Mouse (Mus musculus) lung, embryonic 16.5 days (tissue): ENCODE measurements at regions not wholly inside any gene's neighbourhood (a gene's known extent, or its start where the extent isn't known, plus 50 kb on each side); places are given as distances from the start of the nearest gene placed in this dataset.

Source experiments
- ATAC-seq: fragments of 200-750 bp; cut with Nextera tagmentation; 2 replicates; pipeline ENCODE4 v1.8.0; 2017; ENCODE audit warnings: low read depth, mild to moderate bottlenecking, moderate library complexity
- H3K27ac ChIP-seq: fragments of 300-500 bp; sonication (generic); 2 replicates; pipeline ENCODE4 v1.5.1; 2014; ENCODE audit warnings: mild to moderate bottlenecking, control low read depth, low read length
- H3K27me3 ChIP-seq: fragments of 300-500 bp; sonication (generic); 2 replicates; pipeline ENCODE4 v1.6.1; 2014; ENCODE audit warnings: low read depth, low read length, mixed read lengths; ENCODE audit not compliant: control insufficient read depth, insufficient read depth
- H3K36me3 ChIP-seq: fragments of 300-500 bp; sonication (generic); 2 replicates; pipeline ENCODE4 v1.6.1; 2014; ENCODE audit warnings: low read length; ENCODE audit not compliant: control insufficient read depth, insufficient read depth
- H3K4me1 ChIP-seq: fragments of 300-500 bp; sonication (generic); replicated peaks from 2 replicates; pipeline ENCODE4 v1.6.1; 2014; ENCODE audit warnings: low read length, mixed read lengths; ENCODE audit not compliant: control insufficient read depth, insufficient read depth
- H3K4me2 ChIP-seq: fragments of 300-500 bp; sonication (generic); 2 replicates; pipeline ENCODE4 v1.6.1; 2014; ENCODE audit warnings: low read depth, low read length, control low read depth
- H3K4me3 ChIP-seq: fragments of 300-500 bp; sonication (generic); 2 replicates; pipeline ENCODE4 v1.5.1; 2014; ENCODE audit warnings: mild to moderate bottlenecking, low read length, control low read depth
- H3K9ac ChIP-seq: fragments of 300-500 bp; sonication (generic); 2 replicates; pipeline ENCODE4 v1.6.1; 2014; ENCODE audit warnings: low read length, control low read depth
- H3K9me3 ChIP-seq: fragments of 300-500 bp; sonication (generic); 2 replicates; pipeline ENCODE4 v1.6.1; 2016; ENCODE audit warnings: low read length; ENCODE audit not compliant: control insufficient read depth
- WGBS: fragments of 180-500 bp; shearing (Covaris S2); extraction: QIAGEN DNeasy Blood & Tissue Kit; methylation state at CpG from one replicate; pipeline ENCODE4 v1.1.7; 2014; 5-methylcytosine and 5-hydroxymethylcytosine counted together

DNA sequence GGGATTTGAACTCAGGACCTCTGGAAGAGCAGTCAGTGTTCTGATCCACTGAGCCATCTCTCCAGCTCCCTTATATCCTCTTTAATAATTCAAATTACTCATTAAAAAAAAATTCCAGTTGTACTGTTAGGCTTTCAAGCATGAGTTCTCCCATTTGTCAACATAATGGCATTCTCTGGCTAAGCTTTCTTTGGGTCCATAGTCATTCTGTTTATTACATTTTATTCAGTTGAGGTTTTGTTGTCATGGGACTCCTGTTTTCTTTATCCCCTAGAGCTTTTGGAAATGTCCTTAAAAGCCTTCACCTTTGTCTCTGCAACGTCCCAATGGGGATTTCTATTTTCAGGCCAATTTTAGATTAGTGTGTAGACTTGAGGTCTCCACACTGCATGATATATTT is 440.7 kb upstream of the Slit2 start:
- Histone ChIP-seq H3K4me3 (no peak overlapping the region), H3K9ac (no peak overlapping the region), H3K9me3 (no peaks in the 10 kb centered on the region), H3K27ac (no peak overlapping the region), H3K27me3 (no peaks in the 10 kb centered on the region), H3K4me1 (no peaks in the 10 kb centered on the region), H3K36me3 (no peaks in the 10 kb centered on the region), H3K4me2 (no peak overlapping the region)
- WGBS, result 69% methylated on average over 1 of the region's 1 CpGs
- no peak for ATAC-seq

DNA sequence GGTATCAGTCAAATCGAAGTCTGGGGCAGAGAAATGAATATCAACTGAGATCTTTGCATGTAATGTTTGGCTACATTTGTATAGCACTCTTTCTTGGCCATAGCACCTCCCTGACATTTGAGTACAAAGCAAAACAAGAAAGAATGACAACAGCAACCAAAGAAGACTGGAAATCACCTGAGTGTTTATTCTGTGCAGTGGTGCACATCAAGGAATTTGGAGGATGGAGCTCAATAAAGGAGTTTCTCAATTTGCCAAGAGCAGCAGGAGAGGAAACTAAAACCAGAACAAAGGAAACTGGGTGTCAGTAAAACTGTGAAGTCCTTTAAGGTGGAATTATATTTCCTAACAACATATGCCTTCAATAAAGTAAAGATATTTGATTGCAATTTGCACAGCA is 426.2 kb upstream of the Slit2 start:
- Histone ChIP-seq H3K9me3 (no peaks in the 10 kb centered on the region), H3K36me3 (no peaks in the 10 kb centered on the region), H3K27me3 (no peaks in the 10 kb centered on the region), H3K4me1 (no peaks in the 10 kb centered on the region), H3K27ac (no peak overlapping the region), H3K4me3 (no peak overlapping the region), H3K9ac (no peak overlapping the region), H3K4me2 (no peak overlapping the region)
- 67% methylated on average over 1 of the region's 1 CpGs for WGBS
- no peak for ATAC-seq

DNA sequence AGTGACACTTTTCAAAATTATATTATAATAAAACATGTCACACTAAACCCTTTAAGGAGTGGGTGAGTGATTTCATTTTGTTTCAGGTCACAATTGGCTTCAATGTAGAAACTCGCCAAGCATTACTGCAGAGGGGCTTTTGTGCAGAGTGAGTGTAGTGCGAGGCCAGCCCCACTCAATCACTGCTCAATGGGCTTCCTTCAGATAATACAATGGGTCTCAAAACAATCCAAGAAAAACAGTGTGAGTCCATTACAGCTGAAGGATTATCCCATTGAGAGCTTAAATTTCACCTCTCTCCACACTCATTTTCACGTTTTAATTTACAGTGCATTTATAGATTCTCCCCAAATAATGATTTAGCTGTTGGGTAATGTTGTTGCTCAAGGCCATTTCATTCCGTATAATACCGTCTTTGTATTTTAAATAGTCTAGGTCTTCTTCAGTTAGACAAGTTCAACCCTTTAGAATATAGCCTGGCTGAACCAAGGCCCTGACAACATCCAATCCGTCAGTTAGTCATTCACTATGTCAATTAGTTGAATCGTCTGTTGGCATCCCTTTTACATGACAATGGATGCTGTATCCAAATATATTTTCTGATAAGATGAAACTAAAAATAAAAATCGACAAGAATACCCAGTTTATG is 425.7 kb upstream of the Slit2 start:
- H3K36me3 ChIP-seq, result no peaks in the 10 kb centered on the region
- 65% methylated on average over 8 of the region's 8 CpGs for WGBS
- no peaks in the 10 kb centered on the region for H3K9me3 ChIP-seq
- H3K4me3 ChIP-seq, result no peak overlapping the region
- no peak overlapping the region for H3K9ac ChIP-seq
- no peaks in the 10 kb centered on the region for H3K27me3 ChIP-seq
- no peak overlapping the region for H3K4me2 ChIP-seq
- ATAC-seq, result no peak
- no peaks in the 10 kb centered on the region for H3K4me1 ChIP-seq
- H3K27ac ChIP-seq, result no peak overlapping the region
